Mouse (Mus musculus) myocyte (in vitro differentiated cells): ENCODE measurements at regions not wholly inside any gene's neighbourhood (a gene's known extent, or its start where the extent isn't known, plus 50 kb on each side); places are given as distances from the start of the nearest gene placed in this dataset.

Experiments
- H3K27me3 ChIP-seq: one replicate; pipeline ENCODE4 v1.6.1; 2011; ENCODE audit not compliant: control insufficient read depth, insufficient read depth, insufficient read length
- H3K36me3 ChIP-seq: one replicate; pipeline ENCODE4 v1.6.1; 2011; ENCODE audit not compliant: control insufficient read depth, insufficient read depth
- H3K4me2 ChIP-seq: one replicate; pipeline ENCODE4 v1.6.1; 2011; ENCODE audit warnings: low read depth, control low read depth
- H3K4me3 ChIP-seq: one replicate; pipeline ENCODE4 v1.5.1; 2011; ENCODE audit warnings: mild to moderate bottlenecking, control low read depth, moderate library complexity
- H3K79me2 ChIP-seq: one replicate; pipeline ENCODE4 v1.6.1; 2011; ENCODE audit not compliant: control insufficient read depth, insufficient read depth
- H3ac ChIP-seq: one replicate; pipeline ENCODE4 v1.6.1; 2011; ENCODE audit not compliant: control insufficient read depth, insufficient read length
- CEBPB ChIP-seq: IDR thresholded peaks from 2 replicates; pipeline ENCODE4 v1.6.1; 2011; ENCODE audit warnings: mild to moderate bottlenecking, moderate library complexity; ENCODE audit not compliant: poor library complexity, insufficient read depth, severe bottlenecking
- E2F4 ChIP-seq: IDR thresholded peaks from one replicate; pipeline ENCODE4 v1.6.1; 2011; ENCODE audit warnings: mild to moderate bottlenecking, control low read depth, moderate library complexity; ENCODE audit not compliant: insufficient read depth
- MAX ChIP-seq: IDR thresholded peaks from one replicate; pipeline ENCODE4 v1.6.1; 2011; ENCODE audit warnings: low read depth, mild to moderate bottlenecking, control low read depth
- MYOD1 ChIP-seq, 3 experiments: IDR thresholded peaks; one replicate each; pipeline ENCODE4 v1.6.1; 2011; ENCODE audit warnings: control low read depth in 2 of 3, low read depth in 2 of 3, mild to moderate bottlenecking in 2 of 3, moderate library complexity in 1 of 3; ENCODE audit not compliant: insufficient read length in 2 of 3, control insufficient read depth in 1 of 3
- MYOG ChIP-seq, 3 experiments: IDR thresholded peaks; one replicate each; pipeline ENCODE4 v1.6.1; 2011; ENCODE audit warnings: control low read depth in 2 of 3, low read depth in 2 of 3, mild to moderate bottlenecking in 2 of 3; ENCODE audit not compliant: insufficient read length in 2 of 3, control insufficient read depth in 1 of 3, insufficient read depth in 1 of 3
- POLR2A ChIP-seq: IDR thresholded peaks from one replicate; pipeline ENCODE4 v1.6.1; 2011; ENCODE audit warnings: low read depth, mild to moderate bottlenecking, control low read depth, moderate library complexity; ENCODE audit not compliant: insufficient read length
- POLR2AphosphoS2 ChIP-seq: IDR thresholded peaks from one replicate; pipeline ENCODE4 v1.6.1; 2011; ENCODE audit warnings: low read depth, control low read depth; ENCODE audit not compliant: insufficient read length
- REST ChIP-seq: IDR thresholded peaks from one replicate; pipeline ENCODE4 v1.6.1; 2011; ENCODE audit warnings: mild to moderate bottlenecking, control low read depth, moderate library complexity; ENCODE audit not compliant: insufficient read depth, insufficient read length
- SRF ChIP-seq: IDR thresholded peaks from one replicate; pipeline ENCODE4 v1.6.1; 2011; ENCODE audit warnings: low read depth; ENCODE audit not compliant: control insufficient read depth, insufficient read length
- TCF12 ChIP-seq: IDR thresholded peaks from one replicate; pipeline ENCODE4 v1.6.1; 2011; ENCODE audit warnings: mild to moderate bottlenecking, control low read depth; ENCODE audit not compliant: poor library complexity, insufficient read depth, severe bottlenecking
- TCF3 ChIP-seq: IDR thresholded peaks from one replicate; pipeline ENCODE4 v1.6.1; 2011; ENCODE audit warnings: low read depth, control low read depth; ENCODE audit not compliant: insufficient read length
- USF1 ChIP-seq: IDR thresholded peaks from one replicate; pipeline ENCODE4 v1.6.1; 2011; ENCODE audit warnings: low read depth, mild to moderate bottlenecking, control low read depth, moderate library complexity

DNA sequence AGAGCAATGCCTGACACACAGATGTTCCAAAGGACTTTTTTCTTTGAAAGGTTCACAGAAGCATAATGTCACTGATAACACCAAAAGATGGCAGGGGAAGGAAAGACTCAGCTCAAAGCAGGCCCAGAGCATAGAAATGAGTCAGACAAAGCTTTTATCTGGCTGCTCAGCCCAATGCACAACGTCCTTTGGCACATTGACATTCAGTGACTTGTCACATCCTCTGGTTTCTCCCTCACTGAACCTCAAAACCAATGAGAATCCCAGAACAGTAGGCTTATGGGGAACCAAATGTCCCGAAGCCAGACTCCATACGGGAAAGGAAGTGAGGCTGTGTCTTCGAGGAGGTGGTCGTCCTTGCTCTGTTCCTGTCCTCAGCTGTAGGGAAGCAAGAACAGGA is 95.2 kb upstream of the Cd180 start:
- TF ChIP-seq USF1 (no peak), TCF3 (no peak), TCF12 (no peak), POLR2AphosphoS2 (no peak), MYOG (IDR thresholded peaks at IDR 0.05; ENCODE audit: control insufficient read depth in 1 of 3, insufficient read depth in 1 of 3, insufficient read length in 2 of 3, low read depth in 2 of 3) (no peak), CEBPB (no peak), REST (no peak)
- no peaks in the 10 kb centered on the region for H3K36me3 ChIP-seq
- no peak overlapping the region for H3K4me3 ChIP-seq
- H3K79me2 ChIP-seq: no peaks in the 10 kb centered on the region
- no peaks in the 10 kb centered on the region for H3K27me3 ChIP-seq
- no peak overlapping the region for H3K4me2 ChIP-seq
- H3ac ChIP-seq: no peak overlapping the region

- H3K36me3 ChIP-seq: no peaks in the 10 kb centered on the region
- H3K79me2 ChIP-seq: no peaks in the 10 kb centered on the region
- H3K4me3 ChIP-seq: no peak overlapping the region
- no peaks in the 10 kb centered on the region for H3K27me3 ChIP-seq
- no peak overlapping the region for H3ac ChIP-seq
- TF ChIP-seq E2F4 (no peak), TCF3 (no peak), USF1 (no peak), REST (no peak), POLR2A (no peak), POLR2AphosphoS2 (no peak), SRF (no peak), MYOD1 (IDR thresholded peaks at IDR 0.05; ENCODE audit: control insufficient read depth in 1 of 3, insufficient read length in 2 of 3, low read depth in 2 of 3) (no peak), MYOG (IDR thresholded peaks at IDR 0.05; ENCODE audit: control insufficient read depth in 1 of 3, insufficient read depth in 1 of 3, insufficient read length in 2 of 3, low read depth in 2 of 3) (no peak), CEBPB (no peak), MAX (no peak), TCF12 (no peak)
- H3K4me2 ChIP-seq: peak overlapping the region; percentile 20
These were observed 93.8 kb upstream of the Cd180 start for GRCm38 (mm10) chr13:102599602-102600001.

GRCm38 (mm10) chr13:102600026-102600425 is 93.3 kb upstream of the Cd180 start:
- TF ChIP-seq CEBPB: no peak
- no peak for TF ChIP-seq SRF
- no peak for TF ChIP-seq POLR2A
- TF ChIP-seq MYOG (IDR thresholded peaks at IDR 0.05; ENCODE audit: control insufficient read depth in 1 of 3, insufficient read depth in 1 of 3, insufficient read length in 2 of 3, low read depth in 2 of 3): peak in 1 of 3 experiments; percentile 25
- peak in 1 of 3 experiments; percentile 18 for TF ChIP-seq MYOD1 (IDR thresholded peaks at IDR 0.05; ENCODE audit: control insufficient read depth in 1 of 3, insufficient read length in 2 of 3, low read depth in 2 of 3)
- no peak for TF ChIP-seq MAX
- TF ChIP-seq USF1: no peak
- TF ChIP-seq TCF12: no peak
- no peak for TF ChIP-seq REST
- no peaks in the 10 kb centered on the region for H3K36me3 ChIP-seq

GRCm38 (mm10) chr13:102624461-102624860 is 68.9 kb upstream of the Cd180 start:
- no peak overlapping the region for H3K4me3 ChIP-seq
- H3K79me2 ChIP-seq: no peaks in the 10 kb centered on the region
- TF ChIP-seq REST: no peak
- TF ChIP-seq TCF3: no peak
- TF ChIP-seq CEBPB: no peak
- TF ChIP-seq POLR2A: no peak
- no peak overlapping the region for H3K4me2 ChIP-seq
- H3K27me3 ChIP-seq: no peaks in the 10 kb centered on the region
- no peak overlapping the region for H3ac ChIP-seq
- no peaks in the 10 kb centered on the region for H3K36me3 ChIP-seq

More at GRCm38 (mm10) chr13:102600026-102600425, 93.3 kb upstream of the Cd180 start:
- Histone ChIP-seq H3K4me2 (peak overlapping the region; percentile 20), H3K4me3 (no peak overlapping the region), H3K79me2 (no peaks in the 10 kb centered on the region), H3ac (no peak overlapping the region), H3K27me3 (no peaks in the 10 kb centered on the region)

GRCm38 (mm10) chr13:102625171-102625835 is 68.1 kb upstream of the Cd180 start:
- TF ChIP-seq CEBPB (no peak), MAX (no peak), TCF12 (no peak), POLR2A (no peak), REST (no peak), USF1 (no peak), MYOG (IDR thresholded peaks at IDR 0.05; ENCODE audit: control insufficient read depth in 1 of 3, insufficient read depth in 1 of 3, insufficient read length in 2 of 3, low read depth in 2 of 3) (no peak), TCF3 (no peak)
- Histone ChIP-seq H3K27me3 (no peaks in the 10 kb centered on the region), H3K4me3 (no peak overlapping the region), H3K36me3 (no peaks in the 10 kb centered on the region), H3ac (no peak overlapping the region), H3K4me2 (no peak overlapping the region), H3K79me2 (no peaks in the 10 kb centered on the region)
